Mouse (Mus musculus) hindbrain, embryonic 11.5 days (tissue): ENCODE data around the gene Agrn. TPM values are rescaled to one million over a fixed set of nuclear protein-coding genes. Genes with fewer than 3 reads are reported as not detected.

Experiments
- ATAC-seq: fragments of 200-750 bp; cut with Nextera tagmentation; 2 replicates; pipeline ENCODE4 v1.8.0; 2017; ENCODE audit warnings: mild to moderate bottlenecking, moderate TSS enrichment, moderate library complexity; ENCODE audit not compliant: low FRiP score
- DNase-seq: peaks from one replicate; pipeline ENCODE4 v3.0.0-alpha.2; 2015; ENCODE audit warnings: low spot score
- H3K27ac ChIP-seq: fragments of 300-500 bp; sonication (generic); 2 replicates; pipeline ENCODE4 v1.5.1; 2014; ENCODE audit warnings: mild to moderate bottlenecking, low read depth, low read length
- H3K27me3 ChIP-seq: fragments of 300-500 bp; sonication (generic); 2 replicates; pipeline ENCODE4 v1.6.1; 2014; ENCODE audit warnings: mild to moderate bottlenecking, low read length, moderate library complexity, mixed read lengths; ENCODE audit not compliant: control insufficient read depth, insufficient read depth
- H3K36me3 ChIP-seq: fragments of 300-500 bp; sonication (generic); 2 replicates; pipeline ENCODE4 v1.6.1; 2014; ENCODE audit warnings: mild to moderate bottlenecking, low read length, moderate library complexity, mixed read lengths; ENCODE audit not compliant: control insufficient read depth, insufficient read depth
- H3K4me1 ChIP-seq: fragments of 300-500 bp; sonication (generic); replicated peaks from 2 replicates; pipeline ENCODE4 v1.6.1; 2014; ENCODE audit warnings: low read length, mixed read lengths; ENCODE audit not compliant: control insufficient read depth, insufficient read depth
- H3K4me2 ChIP-seq: fragments of 300-500 bp; sonication (generic); replicated peaks from 2 replicates; pipeline ENCODE4 v1.6.1; 2014; ENCODE audit warnings: mild to moderate bottlenecking, low read depth, low read length
- H3K4me3 ChIP-seq: fragments of 300-500 bp; sonication (generic); 2 replicates; pipeline ENCODE4 v1.5.1; 2014; ENCODE audit warnings: low read depth, low read length
- H3K9ac ChIP-seq: fragments of 300-500 bp; sonication (generic); 2 replicates; pipeline ENCODE4 v1.6.1; 2014; ENCODE audit warnings: low read depth, low read length
- H3K9me3 ChIP-seq: fragments of 300-500 bp; sonication (generic); 2 replicates; pipeline ENCODE4 v1.6.1; 2016; ENCODE audit warnings: low read length; ENCODE audit not compliant: control insufficient read depth
- WGBS: fragments of 180-500 bp; shearing (Covaris S2); extraction: QIAGEN DNeasy Blood & Tissue Kit; methylation state at CpG from one replicate; pipeline ENCODE4 v1.1.7; 2014; 5-methylcytosine and 5-hydroxymethylcytosine counted together
- polyA plus RNA-seq: library from polyadenylated mRNA; unstranded; fragments of >200 nt; fragmentation: Nextera tagmentation; extraction: Ambion mirVana; gene quantifications from 2 replicates; pipeline ENCODE4 v1.2.1, GENCODE M21; 2014

Gene Agrn
- polyA plus RNA-seq, 1 experiment from 2014 or later, result 79.7 TPM

DNA sequence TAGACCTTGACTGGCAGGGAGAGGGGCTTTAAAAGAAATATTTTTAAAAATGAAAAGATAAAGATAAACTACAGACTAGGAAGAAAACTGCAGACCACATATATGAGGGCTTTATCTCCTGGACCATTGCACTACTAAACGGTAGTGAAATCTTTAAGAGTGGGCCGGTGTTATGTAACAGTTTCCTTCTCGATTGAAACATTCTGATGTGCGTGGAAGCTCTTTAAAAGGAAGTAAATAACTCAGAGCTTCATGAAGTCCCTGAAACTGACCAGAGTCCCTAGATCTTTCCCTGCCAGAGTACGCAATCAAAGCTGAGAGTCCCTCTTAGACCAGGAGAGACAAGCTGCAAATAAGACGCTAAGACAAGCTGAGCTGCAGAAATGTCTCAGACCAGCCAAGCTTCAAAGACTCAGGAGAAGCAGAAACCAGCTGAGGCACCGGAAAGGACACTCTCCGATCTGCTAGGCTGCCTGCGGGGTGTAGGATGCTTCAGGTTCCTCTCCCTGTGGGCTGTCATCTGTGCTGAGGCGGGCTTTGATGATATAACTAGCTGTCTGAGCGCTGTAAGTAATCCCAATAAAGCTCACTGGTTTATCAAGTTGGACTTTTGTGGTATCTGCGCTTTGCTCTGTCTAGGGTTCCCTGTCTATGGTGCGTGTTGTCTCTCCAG lies 12.8 kb upstream of the Agrn start:
- WGBS, result 81% methylated on average over 13 of the region's 13 CpGs

DNA sequence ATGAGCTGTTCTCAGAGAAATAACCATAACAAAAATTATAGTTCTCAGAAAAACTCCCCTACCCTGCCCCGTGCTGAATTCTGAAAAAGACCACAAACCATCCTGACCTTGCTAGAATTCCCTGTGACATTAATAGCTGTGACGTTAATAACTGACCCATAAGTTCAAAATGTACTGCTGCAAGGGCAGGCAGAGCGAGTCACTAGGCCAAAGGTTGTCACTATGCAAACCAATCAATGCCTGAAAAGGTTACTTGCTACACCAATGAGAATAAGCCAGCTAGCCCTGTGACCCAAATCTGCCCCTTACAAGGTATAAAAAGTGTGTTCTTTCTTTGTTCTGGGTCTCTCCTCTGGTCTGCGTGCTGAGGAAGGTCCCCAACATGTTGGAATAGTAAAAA lies 11.6 kb upstream of the Agrn start:
- no peak overlapping the region for H3K4me2 ChIP-seq
- H3K27me3 ChIP-seq, result no peaks in the 10 kb centered on the region
- ATAC-seq (no peak), DNase-seq (no peak)
- no peaks in the 10 kb centered on the region for H3K9me3 ChIP-seq
- H3K36me3 ChIP-seq, result no peaks in the 10 kb centered on the region
- 0 out of 2 replicates have a peak, but pooled peaks cover 3% of the 10 kb centered on the region for H3K4me1 ChIP-seq
- no peak overlapping the region for H3K4me3 ChIP-seq
- 88% methylated on average over 4 of the region's 4 CpGs for WGBS
- no peak overlapping the region for H3K9ac ChIP-seq
- no peak overlapping the region for H3K27ac ChIP-seq

More for the DNA sequence above, 12.8 kb upstream of the Agrn start:
- ATAC-seq (no peak), DNase-seq (no peak)
- no peak overlapping the region for H3K27ac ChIP-seq
- H3K4me2 ChIP-seq, result no peak overlapping the region
- no peaks in the 10 kb centered on the region for H3K27me3 ChIP-seq
- no peak overlapping the region for H3K4me3 ChIP-seq
- H3K36me3 ChIP-seq, result no peaks in the 10 kb centered on the region
- H3K9ac ChIP-seq, result no peak overlapping the region
- H3K9me3 ChIP-seq, result no peaks in the 10 kb centered on the region
- no peaks in the 10 kb centered on the region for H3K4me1 ChIP-seq

GRCm38 (mm10) chr4:156203413-156204131 lies 6.3 kb upstream of the Agrn start:
- WGBS, result 1% methylated on average over 49 of the region's 49 CpGs
- H3K36me3 ChIP-seq, result no peaks in the 10 kb centered on the region
- no peaks in the 10 kb centered on the region for H3K9me3 ChIP-seq
- peak overlapping the region; percentile 84 for H3K4me2 ChIP-seq
- peak; percentile 34 for ATAC-seq
- H3K27ac ChIP-seq, result peak overlapping the region; percentile 47; the same call in 1 of the 2 replicates
- H3K4me3 ChIP-seq, result peak overlapping the region; percentile 68
- peak; percentile 70 for DNase-seq
- no peaks in the 10 kb centered on the region for H3K27me3 ChIP-seq
- peak overlapping the region; percentile 69 for H3K9ac ChIP-seq
- H3K4me1 ChIP-seq, result 0 out of 2 replicates have a peak, but pooled peaks cover 3% of the 10 kb centered on the region

GRCm38 (mm10) chr4:156203001-156203412 lies 5.7 kb upstream of the Agrn start, which contains the start of gene AW011738:
TSS of gene AW011738 (plus strand) at chr4:156203304.
- H3K27ac ChIP-seq, result peak within 1 kb of the TSS; percentile 47

DNA sequence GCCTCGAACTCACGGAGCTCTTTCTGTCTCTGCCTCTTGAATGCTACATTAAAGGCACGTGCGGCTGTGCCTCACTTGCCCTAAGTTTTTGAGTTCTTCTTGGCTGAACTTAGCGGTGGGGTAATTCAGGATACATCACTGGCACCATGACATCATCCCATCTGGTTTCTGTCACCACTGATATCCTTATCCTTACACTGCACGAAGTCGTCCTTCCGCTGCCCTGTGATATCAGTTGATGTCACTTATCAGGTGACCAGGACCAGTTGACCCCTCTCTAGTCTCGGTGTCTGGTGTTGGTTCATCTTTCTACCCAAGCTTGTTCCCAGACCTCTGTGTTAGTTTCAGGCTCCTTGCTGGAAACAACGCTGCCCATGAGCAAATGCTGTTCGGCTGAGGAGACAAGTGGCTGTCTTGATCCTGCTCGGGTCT lies 5.2 kb upstream of the Agrn start:
- 47% methylated on average over 12 of the region's 12 CpGs for WGBS
- Histone ChIP-seq H3K27ac (peak overlapping the region; percentile 37), H3K36me3 (no peaks in the 10 kb centered on the region), H3K9ac (peak overlapping the region; percentile 69; the same call in 1 of the 2 replicates), H3K4me3 (peak overlapping the region; percentile 68), H3K4me1 (0 out of 2 replicates have a peak, but pooled peaks cover 3% of the 10 kb centered on the region), H3K27me3 (no peaks in the 10 kb centered on the region), H3K9me3 (no peaks in the 10 kb centered on the region), H3K4me2 (peak overlapping the region; percentile 84)
- ATAC-seq (no peak), DNase-seq (no peak)

More at GRCm38 (mm10) chr4:156203001-156203412, 5.7 kb upstream of the Agrn start, which contains the start of gene AW011738:
- Histone ChIP-seq H3K9ac (peak within 1 kb of the TSS; percentile 69), H3K4me2 (peak within 1 kb of the TSS; percentile 84), H3K36me3 (no peaks in the 10 kb centered on the region), H3K27me3 (no peaks in the 10 kb centered on the region), H3K4me3 (peak within 1 kb of the TSS; percentile 68), H3K9me3 (no peaks in the 10 kb centered on the region), H3K4me1 (0 out of 2 replicates have a peak, but pooled peaks cover 3% of the 10 kb centered on the region)
- WGBS, result under 1% methylated on average over 33 of the region's 39 CpGs
- peak; percentile 82 for DNase-seq
- peak; percentile 87 for ATAC-seq

GRCm38 (mm10) chr4:156200623-156201475 lies 3.6 kb upstream of the Agrn start, which contains the start of gene Isg15:
TSS of gene Isg15 (minus strand) at chr4:156200818.
- Histone ChIP-seq H3K4me2 (no peak within 1 kb of the TSS), H3K9me3 (no peaks in the 10 kb centered on the region), H3K4me1 (0 out of 2 replicates have a peak, but pooled peaks cover 3% of the 10 kb centered on the region), H3K27ac (no peak within 1 kb of the TSS), H3K27me3 (no peaks in the 10 kb centered on the region), H3K4me3 (no peak within 1 kb of the TSS), H3K36me3 (no peaks in the 10 kb centered on the region), H3K9ac (no peak within 1 kb of the TSS)
- 68% methylated on average over 10 of the region's 10 CpGs for WGBS
- DNase-seq (no peak), ATAC-seq (no peak)

DNA sequence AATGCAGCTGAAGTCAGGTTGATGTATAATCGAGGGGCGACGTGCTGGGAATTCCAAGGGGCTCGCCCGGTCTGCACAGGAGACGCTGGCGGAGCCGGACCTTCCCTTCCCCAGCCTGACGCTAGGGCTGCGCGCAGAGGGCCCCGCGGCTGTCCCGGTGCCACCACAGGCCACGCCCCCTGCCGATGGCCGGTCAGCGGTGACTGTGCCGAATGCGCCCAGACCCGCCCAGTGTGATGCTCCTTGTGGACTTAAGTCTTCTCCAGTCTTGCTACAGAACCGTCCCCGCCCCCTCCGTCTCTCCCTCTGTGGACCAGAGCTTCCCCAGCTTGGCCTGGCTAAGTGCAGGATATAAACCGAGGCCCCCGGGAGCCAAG lies 529 bp upstream of the Agrn start:
- peak overlapping the region; percentile 41 for H3K4me2 ChIP-seq
- peaks cover 6% of the 10 kb centered on the region for H3K4me1 ChIP-seq
- H3K4me3 ChIP-seq, result peak overlapping the region; percentile 96
- H3K36me3 ChIP-seq, result no peaks in the 10 kb centered on the region
- no peaks in the 10 kb centered on the region for H3K27me3 ChIP-seq
- under 1% methylated on average over 22 of the region's 26 CpGs for WGBS
- no peaks in the 10 kb centered on the region for H3K9me3 ChIP-seq
- peak overlapping the region; percentile 95 for H3K27ac ChIP-seq
- peak; percentile 97 for DNase-seq
- ATAC-seq, result peak; percentile 95
- peak overlapping the region; percentile 51 for H3K9ac ChIP-seq
